Mouse (Mus musculus): ENCODE measurements around the gene P2rx3. TPM values are rescaled to one million over a fixed set of nuclear protein-coding genes. Genes with fewer than 3 reads are reported as not detected.
A peak's percentile ranks its signal among the peaks of the same experiment; 100 is the strongest.

P2rx3 gene
- polyA plus RNA-seq, 1 experiment from 2014 or later = 0.87 TPM

DNA sequence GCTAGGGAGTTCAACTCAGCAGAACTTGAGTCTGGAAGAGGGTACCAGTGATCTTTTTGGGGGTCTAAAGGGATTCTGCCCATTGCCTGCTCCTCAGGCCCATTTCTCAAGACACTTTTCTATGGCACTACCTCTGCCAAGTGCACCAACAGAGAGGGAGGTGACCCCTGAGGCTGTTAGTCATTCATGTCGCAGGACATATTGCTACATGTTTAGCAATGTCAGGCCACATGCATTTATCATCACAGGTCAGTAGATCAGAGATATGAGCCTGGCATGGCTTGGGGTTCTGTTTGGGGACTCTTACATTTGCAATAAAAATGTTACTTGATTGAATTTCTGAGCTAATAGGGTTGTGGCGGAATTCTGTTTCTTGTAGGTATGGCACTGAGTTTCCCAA lies 61.7 kb downstream of the P2rx3 start:
- 0 out of 2 replicates have a peak, but pooled peaks cover 3% of the 10 kb centered on the region for H3K4me1 ChIP-seq (replicated peaks)
- 85% methylated on average over 2 of the region's 2 CpGs for WGBS
- no peak overlapping the region for H3K9ac ChIP-seq
- no peaks in the 10 kb centered on the region for H3K27me3 ChIP-seq (replicated peaks)
- H3K27ac ChIP-seq (ENCODE audit: poor library complexity, severe bottlenecking) = no peak overlapping the region
- H3K36me3 ChIP-seq = no peaks in the 10 kb centered on the region
- ATAC-seq (ENCODE audit: insufficient number of reproducible peaks, low FRiP score) = no peak
- H3K4me3 ChIP-seq = no peak overlapping the region
- no peak overlapping the region for H3K4me2 ChIP-seq
- no peaks in the 10 kb centered on the region for H3K9me3 ChIP-seq (replicated peaks)

- H3K4me3 ChIP-seq = no peak overlapping the region
- no peak overlapping the region for H3K9ac ChIP-seq
- no peak for ATAC-seq (ENCODE audit: insufficient number of reproducible peaks, low FRiP score)
- no peak overlapping the region for H3K27ac ChIP-seq (ENCODE audit: poor library complexity, severe bottlenecking)
- no peaks in the 10 kb centered on the region for H3K9me3 ChIP-seq (replicated peaks)
- no peak overlapping the region for H3K4me2 ChIP-seq
- no peaks in the 10 kb centered on the region for H3K4me1 ChIP-seq (replicated peaks)
- H3K36me3 ChIP-seq = no peaks in the 10 kb centered on the region
- 86% methylated on average over 5 of the region's 5 CpGs for WGBS
- no peaks in the 10 kb centered on the region for H3K27me3 ChIP-seq (replicated peaks)
Measured at GRCm38 (mm10) chr2:84967318-84967991, 69.8 kb downstream of the P2rx3 start.

DNA sequence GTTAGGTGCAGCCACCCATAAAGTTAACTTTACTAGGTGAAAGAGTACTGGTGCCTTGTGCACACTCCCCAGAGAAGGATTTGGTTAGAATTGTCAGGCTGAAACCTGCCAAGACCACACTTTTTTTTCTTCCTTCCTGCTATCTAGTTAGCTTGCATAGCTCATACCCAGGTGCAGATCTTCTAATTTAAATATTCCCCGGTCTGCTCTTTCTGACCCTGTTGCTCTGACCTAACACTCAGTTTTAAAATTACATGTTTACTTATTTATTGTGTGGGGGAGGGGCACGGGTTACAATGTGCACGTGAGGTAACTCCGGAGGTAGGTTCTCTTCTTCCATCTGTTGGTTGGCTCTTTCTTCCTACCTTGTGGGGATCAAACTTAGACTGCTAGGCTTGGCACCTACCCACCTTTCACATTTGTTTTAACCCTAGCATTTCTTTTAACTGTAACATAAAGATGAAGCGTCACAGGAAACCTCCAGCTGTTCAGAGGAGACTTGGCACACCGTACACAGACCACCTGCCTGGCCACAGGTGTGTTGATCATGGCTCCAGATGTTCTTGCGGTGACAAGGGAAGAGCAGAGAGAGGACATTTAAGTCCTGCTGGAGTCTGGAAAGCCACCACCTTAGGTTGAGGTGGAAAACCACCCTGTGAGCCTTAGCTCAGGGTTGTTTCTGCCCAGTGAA lies 73.0 kb downstream of the P2rx3 start:
- 88% methylated on average over 7 of the region's 7 CpGs for WGBS
- no peaks in the 10 kb centered on the region for H3K4me1 ChIP-seq (replicated peaks)

GRCm38 (mm10) chr2:84962906-84963507 lies 74.3 kb downstream of the P2rx3 start:
- Histone ChIP-seq H3K27me3 (replicated peaks) (no peaks in the 10 kb centered on the region), H3K9ac (no peak overlapping the region), H3K9me3 (replicated peaks) (no peaks in the 10 kb centered on the region), H3K4me1 (replicated peaks) (no peaks in the 10 kb centered on the region), H3K4me3 (no peak overlapping the region), H3K27ac (ENCODE audit: poor library complexity, severe bottlenecking) (no peak overlapping the region), H3K36me3 (peaks cover 10% of the 10 kb centered on the region), H3K4me2 (no peak overlapping the region)
- no peak for ATAC-seq (ENCODE audit: insufficient number of reproducible peaks, low FRiP score)
- WGBS = 44% methylated on average over 6 of the region's 6 CpGs

More for the DNA sequence above, 73.0 kb downstream of the P2rx3 start:
- Histone ChIP-seq H3K9ac (no peak overlapping the region), H3K9me3 (replicated peaks) (no peaks in the 10 kb centered on the region), H3K27ac (ENCODE audit: poor library complexity, severe bottlenecking) (no peak overlapping the region), H3K36me3 (0 out of 2 replicates have a peak, but pooled peaks cover 3% of the 10 kb centered on the region), H3K27me3 (replicated peaks) (no peaks in the 10 kb centered on the region), H3K4me2 (no peak overlapping the region), H3K4me3 (no peak overlapping the region)
- no peak for ATAC-seq (ENCODE audit: insufficient number of reproducible peaks, low FRiP score)

DNA sequence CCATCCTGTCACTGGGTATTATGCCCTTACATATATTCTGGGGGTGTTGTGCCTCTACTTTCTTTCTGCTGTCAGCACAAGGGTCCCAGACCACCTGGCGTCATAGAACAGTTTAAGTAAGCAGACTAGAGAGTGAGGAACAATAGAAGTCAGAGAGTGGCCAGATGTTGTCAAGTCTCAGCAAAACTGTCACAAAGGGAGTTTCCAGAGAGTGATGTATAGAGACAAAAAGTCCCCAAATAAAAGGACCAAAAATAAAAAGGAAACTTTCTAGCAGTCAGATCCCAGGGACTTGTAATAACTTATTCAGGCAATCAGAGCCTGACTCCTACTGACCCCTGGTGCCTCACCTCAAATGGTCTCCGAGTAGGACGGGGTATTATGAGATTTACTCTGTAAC lies 75.4 kb downstream of the P2rx3 start:
- Histone ChIP-seq H3K9ac (no peak overlapping the region), H3K27me3 (replicated peaks) (no peaks in the 10 kb centered on the region), H3K4me2 (no peak overlapping the region), H3K27ac (ENCODE audit: poor library complexity, severe bottlenecking) (no peak overlapping the region), H3K4me3 (no peak overlapping the region), H3K4me1 (replicated peaks) (no peaks in the 10 kb centered on the region), H3K9me3 (replicated peaks) (no peaks in the 10 kb centered on the region), H3K36me3 (peaks cover 21% of the 10 kb centered on the region)
- 85% methylated on average over 3 of the region's 3 CpGs for WGBS
- no peak for ATAC-seq (ENCODE audit: insufficient number of reproducible peaks, low FRiP score)

DNA sequence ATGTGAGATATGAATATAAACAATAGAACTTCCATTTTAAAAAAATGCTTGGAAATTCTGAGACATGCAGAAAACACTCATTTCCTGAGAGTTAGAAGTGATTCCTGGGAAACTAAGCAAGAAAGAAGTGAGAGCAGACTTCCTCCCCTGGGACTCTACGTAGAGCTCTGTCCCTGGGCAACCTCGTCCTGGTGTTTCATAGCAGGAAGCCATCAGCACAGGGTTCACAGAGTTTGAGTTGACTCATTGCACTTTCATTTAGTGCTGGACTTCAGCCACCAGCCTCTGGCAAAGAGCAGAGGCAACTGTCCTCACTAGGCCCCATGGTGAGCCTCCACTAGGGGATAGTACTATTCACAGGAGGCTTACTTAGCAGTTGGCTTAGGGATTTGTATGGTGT lies 76.0 kb downstream of the P2rx3 start:
- 79% methylated on average over 2 of the region's 2 CpGs for WGBS
- Histone ChIP-seq H3K4me1 (replicated peaks) (no peaks in the 10 kb centered on the region), H3K4me3 (no peak overlapping the region), H3K9ac (no peak overlapping the region), H3K4me2 (no peak overlapping the region), H3K27me3 (replicated peaks) (no peaks in the 10 kb centered on the region), H3K36me3 (peaks cover 27% of the 10 kb centered on the region), H3K27ac (ENCODE audit: poor library complexity, severe bottlenecking) (no peak overlapping the region), H3K9me3 (replicated peaks) (no peaks in the 10 kb centered on the region)
- ATAC-seq (ENCODE audit: insufficient number of reproducible peaks, low FRiP score) = no peak

- Histone ChIP-seq H3K27ac (ENCODE audit: poor library complexity, severe bottlenecking) (no peak overlapping the region), H3K9me3 (replicated peaks) (no peaks in the 10 kb centered on the region), H3K27me3 (replicated peaks) (no peaks in the 10 kb centered on the region), H3K4me1 (replicated peaks) (no peaks in the 10 kb centered on the region), H3K9ac (no peak overlapping the region), H3K4me3 (no peak overlapping the region), H3K4me2 (no peak overlapping the region), H3K36me3 (peaks cover 45% of the 10 kb centered on the region)
- WGBS = 88% methylated on average over 11 of the region's 11 CpGs
- ATAC-seq (ENCODE audit: insufficient number of reproducible peaks, low FRiP score) = no peak
Measured at GRCm38 (mm10) chr2:84958588-84959264, 78.5 kb downstream of the P2rx3 start.

DNA sequence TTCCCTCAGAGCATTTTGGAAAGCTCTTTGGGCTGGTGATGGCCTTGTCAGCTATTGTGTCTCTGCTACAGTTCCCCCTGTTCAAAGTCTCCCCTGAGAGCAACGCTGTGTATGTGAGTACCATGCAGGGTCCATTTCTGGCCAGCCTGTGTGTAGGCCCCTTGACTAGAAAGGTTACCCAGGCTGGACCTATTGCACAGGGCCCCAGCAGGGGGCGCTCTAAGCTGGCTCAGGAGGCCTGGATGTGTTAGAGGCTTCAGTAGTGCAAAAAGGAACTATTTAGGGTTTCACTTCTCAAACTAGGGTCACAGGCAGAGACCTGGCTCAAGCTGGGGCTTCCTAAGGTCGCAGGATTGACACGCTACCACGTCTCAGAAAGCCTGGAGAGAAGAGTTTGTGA lies 81.0 kb downstream of the P2rx3 start:
- Histone ChIP-seq H3K27ac (ENCODE audit: poor library complexity, severe bottlenecking) (no peak overlapping the region), H3K4me3 (no peak overlapping the region), H3K4me1 (replicated peaks) (no peaks in the 10 kb centered on the region), H3K9ac (no peak overlapping the region), H3K36me3 (peaks cover 68% of the 10 kb centered on the region), H3K27me3 (replicated peaks) (no peaks in the 10 kb centered on the region), H3K9me3 (replicated peaks) (no peaks in the 10 kb centered on the region), H3K4me2 (no peak overlapping the region)
- peak; percentile 23; the same call in 1 of the 2 replicates for ATAC-seq (ENCODE audit: insufficient number of reproducible peaks, low FRiP score)
- WGBS = 50% methylated on average over 5 of the region's 5 CpGs

- Histone ChIP-seq H3K4me1 (replicated peaks) (no peaks in the 10 kb centered on the region), H3K27ac (ENCODE audit: poor library complexity, severe bottlenecking) (no peak overlapping the region), H3K4me2 (no peak overlapping the region), H3K36me3 (peaks cover 76% of the 10 kb centered on the region), H3K4me3 (no peak overlapping the region), H3K9ac (no peak overlapping the region), H3K9me3 (replicated peaks) (no peaks in the 10 kb centered on the region), H3K27me3 (replicated peaks) (no peaks in the 10 kb centered on the region)
- ATAC-seq (ENCODE audit: insufficient number of reproducible peaks, low FRiP score) = no peak
- WGBS = 85% methylated on average over 9 of the region's 9 CpGs
Measured at GRCm38 (mm10) chr2:84955435-84955834, 81.8 kb downstream of the P2rx3 start.

GRCm38 (mm10) chr2:84952693-84953092 lies 84.6 kb downstream of the P2rx3 start:
- H3K36me3 ChIP-seq = peaks cover 88% of the 10 kb centered on the region
- WGBS = 79% methylated on average over 4 of the region's 4 CpGs
- ATAC-seq (ENCODE audit: insufficient number of reproducible peaks, low FRiP score) = no peak

GRCm38 (mm10) chr2:84952251-84952650 lies 85.0 kb downstream of the P2rx3 start:
- Histone ChIP-seq H3K9ac (no peak overlapping the region), H3K9me3 (replicated peaks) (no peaks in the 10 kb centered on the region), H3K27me3 (replicated peaks) (no peaks in the 10 kb centered on the region), H3K4me1 (replicated peaks) (no peaks in the 10 kb centered on the region), H3K4me3 (no peak overlapping the region), H3K36me3 (peaks cover 88% of the 10 kb centered on the region), H3K27ac (ENCODE audit: poor library complexity, severe bottlenecking) (no peak overlapping the region), H3K4me2 (no peak overlapping the region)
- no peak for ATAC-seq (ENCODE audit: insufficient number of reproducible peaks, low FRiP score)
- 86% methylated on average over 1 of the region's 1 CpGs for WGBS

More at GRCm38 (mm10) chr2:84952693-84953092, 84.6 kb downstream of the P2rx3 start:
- no peaks in the 10 kb centered on the region for H3K27me3 ChIP-seq (replicated peaks)
- H3K9ac ChIP-seq = no peak overlapping the region
- no peaks in the 10 kb centered on the region for H3K9me3 ChIP-seq (replicated peaks)
- H3K27ac ChIP-seq (ENCODE audit: poor library complexity, severe bottlenecking) = no peak overlapping the region
- H3K4me1 ChIP-seq (replicated peaks) = no peaks in the 10 kb centered on the region
- H3K4me3 ChIP-seq = no peak overlapping the region
- no peak overlapping the region for H3K4me2 ChIP-seq

Measured in heart, embryonic 12.5 days (tissue).